Mouse (Mus musculus): ENCODE measurements around the gene Aig1.

GRCm38 (mm10) chr10:13631796-13632195, 237.0 kb downstream of the Aig1 start:
- TF ChIP-seq CTCF (IDR thresholded peaks at IDR 0.05; ENCODE audit: low read depth, low read length) = no peak
- TF ChIP-seq POLR2A (IDR thresholded peaks at IDR 0.05; ENCODE audit: insufficient read depth, low read length) = no peak
- no peak for TF ChIP-seq EP300 (IDR thresholded peaks at IDR 0.05; ENCODE audit: insufficient read depth, low read depth, low read length)
